Mouse (Mus musculus) E14TG2a.4 (cell line): Measurements from ENCODE around the gene Bcap29.

Source experiments
- H3K27me3 ChIP-seq: 2 replicates; pipeline ENCODE4 v1.6.1; 2014; ENCODE audit warnings: low read length, control low read depth; ENCODE audit not compliant: insufficient read depth
- H3K36me3 ChIP-seq: 2 replicates; pipeline ENCODE4 v1.6.1; 2014; ENCODE audit warnings: low read length, control low read depth; ENCODE audit not compliant: insufficient read depth
- H3K4me1 ChIP-seq: replicated peaks from 2 replicates; pipeline ENCODE4 v1.6.1; 2014; ENCODE audit warnings: low read depth, low read length, control low read depth
- H3K4me3 ChIP-seq: replicated peaks from 2 replicates; pipeline ENCODE4 v1.5.1; 2014; ENCODE audit warnings: mild to moderate bottlenecking, low read length
- H3K9me3 ChIP-seq: 2 replicates; pipeline ENCODE4 v1.6.1; 2014; ENCODE audit warnings: low read length, control low read depth
- CTCF ChIP-seq: conservative IDR thresholded peaks from 2 replicates; pipeline ENCODE4 v1.5.1; 2014; ENCODE audit warnings: low read length
- NANOG ChIP-seq: IDR thresholded peaks from 2 replicates; pipeline ENCODE4 v1.6.1; 2014; ENCODE audit warnings: borderline replicate concordance, low read length, mixed read lengths
- POU5F1 ChIP-seq: IDR thresholded peaks from 2 replicates; pipeline ENCODE4 v1.6.1; 2014; ENCODE audit warnings: low read length, borderline replicate concordance

Bcap29 gene

GRCm38 (mm10) chr12:31634343-31635239, at the start of gene Bcap29:
Gene Bcap29 (minus strand): TSS chr12:31634658.
- TF ChIP-seq NANOG (no peak), CTCF (no peak), POU5F1 (no peak)
- Histone ChIP-seq H3K9me3 (no peaks in the 10 kb centered on the region), H3K4me1 (peaks cover 26% of the 10 kb centered on the region), H3K4me3 (peak within 1 kb of the TSS; percentile 78), H3K36me3 (peaks cover 9% of the 10 kb centered on the region), H3K27me3 (peaks cover 9% of the 10 kb centered on the region)

- H3K36me3 ChIP-seq: peaks cover 64% of the 10 kb centered on the region
- H3K4me1 ChIP-seq: peaks cover 4% of the 10 kb centered on the region
- no peak for TF ChIP-seq NANOG
- no peak for TF ChIP-seq POU5F1
- no peak for TF ChIP-seq CTCF
- H3K4me3 ChIP-seq: no peak overlapping the region
- no peaks in the 10 kb centered on the region for H3K27me3 ChIP-seq
- 0 out of 2 replicates have a peak, but pooled peaks cover 3% of the 10 kb centered on the region for H3K9me3 ChIP-seq
These were observed 32.7 kb upstream of the Bcap29 start for GRCm38 (mm10) chr12:31667187-31667586.

DNA sequence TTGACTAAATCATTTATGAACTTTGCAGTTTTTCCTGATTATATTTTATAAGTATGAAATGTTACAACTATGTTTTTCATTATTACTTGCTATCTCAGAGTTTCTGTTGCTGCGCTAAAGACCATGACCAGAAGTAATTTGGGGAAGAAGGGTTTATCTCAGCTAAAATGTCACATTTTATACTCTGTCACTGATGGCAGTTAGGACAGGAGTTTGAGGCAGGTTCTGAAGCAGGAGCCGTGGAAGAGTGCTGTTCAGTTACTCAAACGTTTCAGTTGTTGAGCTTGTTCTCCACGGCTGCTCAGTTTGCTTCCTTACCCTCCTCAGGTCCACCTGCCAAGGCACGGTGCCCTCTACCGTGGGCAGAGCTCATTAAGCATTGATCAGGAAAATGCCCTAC, 31.5 kb upstream of the Bcap29 start:
- no peaks in the 10 kb centered on the region for H3K27me3 ChIP-seq
- no peak overlapping the region for H3K4me3 ChIP-seq
- H3K4me1 ChIP-seq: peaks cover 4% of the 10 kb centered on the region
- no peak for TF ChIP-seq CTCF
- no peak for TF ChIP-seq NANOG
- no peak for TF ChIP-seq POU5F1
- 0 out of 2 replicates have a peak, but pooled peaks cover 3% of the 10 kb centered on the region for H3K9me3 ChIP-seq
- peaks cover 60% of the 10 kb centered on the region for H3K36me3 ChIP-seq

DNA sequence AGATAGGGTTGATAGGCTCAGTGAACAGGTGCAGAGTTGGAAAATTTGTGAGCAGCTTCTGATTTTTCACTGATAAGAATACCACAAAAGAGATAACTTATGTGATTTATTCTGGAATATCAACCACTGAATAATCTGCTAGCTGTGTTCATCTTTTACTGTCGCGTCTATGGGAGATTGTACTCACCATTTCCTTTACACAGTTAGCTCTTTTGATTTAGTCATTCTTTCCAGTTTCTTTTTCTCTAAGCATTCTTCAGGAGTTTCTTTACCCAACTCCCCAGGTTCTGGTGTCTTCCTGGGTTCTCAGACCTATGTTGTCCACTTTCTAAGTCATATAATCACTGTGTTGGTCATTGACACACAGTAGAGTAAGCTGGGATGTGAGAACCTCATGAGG, 22.4 kb upstream of the Bcap29 start:
- Histone ChIP-seq H3K4me3 (no peak overlapping the region), H3K36me3 (peaks cover 12% of the 10 kb centered on the region), H3K4me1 (peaks cover 10% of the 10 kb centered on the region), H3K9me3 (no peaks in the 10 kb centered on the region; the same call in 1 of the 2 replicates), H3K27me3 (no peaks in the 10 kb centered on the region)
- TF ChIP-seq NANOG (no peak), POU5F1 (no peak), CTCF (no peak)

DNA sequence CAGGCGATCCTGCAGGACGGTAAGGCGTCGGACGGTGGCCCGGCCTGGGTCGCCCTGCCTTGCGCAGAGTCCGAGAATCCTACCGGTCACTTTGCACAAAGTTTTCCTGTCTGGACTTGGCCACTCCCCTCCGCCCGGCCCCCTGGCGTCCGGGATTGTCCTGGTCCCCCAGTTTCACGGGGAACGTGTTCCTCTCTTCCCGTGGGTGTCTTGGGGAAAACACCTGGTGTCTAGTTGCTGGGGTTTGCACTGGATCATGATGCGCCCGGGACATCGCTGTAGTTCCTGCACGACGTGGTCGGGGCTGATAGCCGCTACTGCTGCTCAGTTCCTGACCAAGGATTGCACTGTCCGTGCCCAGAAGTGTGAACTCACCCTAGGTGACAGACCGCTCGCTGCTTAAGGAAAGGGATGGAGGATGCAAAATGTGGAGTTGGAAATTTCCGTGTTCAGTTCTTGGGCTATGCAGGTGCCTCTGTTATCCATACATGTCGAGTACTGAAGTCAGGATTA, 20.6 kb upstream of the Bcap29 start:
- peak overlapping the region; percentile 97 for H3K4me3 ChIP-seq
- peaks cover 23% of the 10 kb centered on the region for H3K36me3 ChIP-seq
- TF ChIP-seq NANOG (no peak), CTCF (peak; percentile 22; the same call in 1 of the 2 replicates)
- no peaks in the 10 kb centered on the region for H3K27me3 ChIP-seq
- peaks cover 10% of the 10 kb centered on the region for H3K4me1 ChIP-seq
- no peaks in the 10 kb centered on the region; the same call in 1 of the 2 replicates for H3K9me3 ChIP-seq

GRCm38 (mm10) chr12:31654197-31654964, 19.9 kb upstream of the Bcap29 start, which contains the start of the genes Dus4l and Cog5:
Gene Dus4l (minus strand): TSS chr12:31654826.
Gene Cog5 (plus strand): TSS chr12:31654869.
- Histone ChIP-seq H3K4me3 (peak within 1 kb of the TSS; percentile 97), H3K27me3 (no peaks in the 10 kb centered on the region), H3K4me1 (peaks cover 10% of the 10 kb centered on the region), H3K36me3 (peaks cover 28% of the 10 kb centered on the region), H3K9me3 (no peaks in the 10 kb centered on the region; the same call in 1 of the 2 replicates)
- TF ChIP-seq CTCF (no peak), POU5F1 (no peak), NANOG (no peak)

DNA sequence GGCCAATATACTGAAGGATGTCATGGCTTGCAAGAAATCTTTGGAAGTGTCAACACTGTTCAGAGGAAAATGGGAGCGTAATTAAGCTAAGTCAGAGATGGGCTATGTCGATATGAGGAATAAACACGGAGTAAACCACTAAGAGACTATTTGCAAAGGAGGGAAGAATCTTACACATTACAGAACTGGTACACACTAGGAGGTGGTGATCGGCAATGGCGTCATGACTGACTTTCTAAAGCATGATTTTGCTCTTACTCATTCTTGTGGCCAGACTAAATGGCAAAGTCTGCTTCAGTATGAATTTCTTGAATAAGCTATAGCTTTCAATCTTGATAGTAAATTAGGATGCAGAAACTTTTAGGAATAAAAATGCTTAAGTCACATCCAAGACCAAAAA, 19.2 kb upstream of the Bcap29 start:
- peaks cover 10% of the 10 kb centered on the region for H3K4me1 ChIP-seq
- no peaks in the 10 kb centered on the region; the same call in 1 of the 2 replicates for H3K9me3 ChIP-seq
- TF ChIP-seq CTCF: no peak
- no peak for TF ChIP-seq NANOG
- TF ChIP-seq POU5F1: no peak
- H3K36me3 ChIP-seq: peaks cover 29% of the 10 kb centered on the region
- H3K27me3 ChIP-seq: no peaks in the 10 kb centered on the region
- H3K4me3 ChIP-seq: peak overlapping the region; percentile 97

DNA sequence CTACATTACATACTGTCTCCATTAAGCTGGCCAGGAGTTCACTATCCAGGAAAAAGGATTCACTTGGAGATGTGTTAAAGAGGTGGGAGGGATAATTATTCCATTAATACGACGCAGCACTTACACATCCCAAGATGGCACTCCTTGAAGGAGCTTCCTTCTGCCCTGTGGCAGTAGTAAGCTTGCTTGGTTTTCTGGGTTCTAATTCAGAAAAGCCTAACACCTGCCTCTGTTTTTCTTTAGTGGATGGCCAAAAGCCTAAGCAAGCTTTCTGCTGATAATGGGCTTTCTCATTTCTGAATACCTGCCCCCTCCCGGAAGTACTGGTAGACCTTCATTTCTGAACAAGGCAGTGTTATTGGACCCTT, 766 bp upstream of the Bcap29 start:
- no peaks in the 10 kb centered on the region for H3K9me3 ChIP-seq
- H3K27me3 ChIP-seq: peaks cover 9% of the 10 kb centered on the region
- H3K4me3 ChIP-seq: peak overlapping the region; percentile 78
- peaks cover 26% of the 10 kb centered on the region for H3K4me1 ChIP-seq
- TF ChIP-seq POU5F1: no peak
- TF ChIP-seq NANOG: no peak
- TF ChIP-seq CTCF: no peak
- peaks cover 4% of the 10 kb centered on the region; the same call in 1 of the 2 replicates for H3K36me3 ChIP-seq
